Mouse (Mus musculus) brain, embryonic 14.5 days (tissue): ENCODE results near the gene Olfr1138. TPM values are rescaled to one million over a fixed set of nuclear protein-coding genes. Genes with fewer than 3 reads are reported as not detected.

Experiments used
- DNase-seq: peaks from one replicate; pipeline ENCODE4 v3.0.0-alpha.2; 2011; ENCODE audit warnings: low read depth
- CTCF ChIP-seq: fragments of 200-500 bp; IDR thresholded peaks from 2 replicates; pipeline ENCODE4 v1.5.1; 2012; ENCODE audit warnings: inconsistent platforms, mild to moderate bottlenecking, moderate library complexity, borderline replicate concordance; ENCODE audit not compliant: insufficient read depth, insufficient read length; ENCODE audit errors: extremely low read depth
- POLR2A ChIP-seq: fragments of 200-500 bp; IDR thresholded peaks from 2 replicates; pipeline ENCODE4 v1.6.1; 2012; ENCODE audit warnings: mild to moderate bottlenecking, inconsistent platforms, borderline replicate concordance; ENCODE audit not compliant: poor library complexity, insufficient read depth, insufficient read length, severe bottlenecking; ENCODE audit errors: extremely low read depth
- polyA plus RNA-seq: library from polyadenylated mRNA; depleted of rRNA; stranded (reverse); fragments of >200 nt; gene quantifications from 2 replicates; pipeline ENCODE4 v1.2.3, GENCODE M21; 2012; rRNA removed

The Olfr1138 gene
- polyA plus RNA-seq: not detected in 2 replicates

GRCm38 (mm10) chr2:87739878-87740277 lies at the start of gene Olfr1138:
Gene Olfr1138, minus strand, starts transcription at chr2:87739978.
- DNase-seq: no peak
- TF ChIP-seq POLR2A (no peak), CTCF (no peak)

GRCm38 (mm10) chr2:87779183-87779582 lies 39.4 kb upstream of the Olfr1138 start, which contains the start of gene Olfr152:
Gene Olfr152, plus strand, starts transcription at chr2:87779483.
- no peak for DNase-seq

GRCm38 (mm10) chr2:87776143-87776542 lies 36.4 kb upstream of the Olfr1138 start:
- peak; percentile 2 for DNase-seq
- no peak for TF ChIP-seq CTCF
- TF ChIP-seq POLR2A: no peak

More at GRCm38 (mm10) chr2:87779183-87779582, 39.4 kb upstream of the Olfr1138 start, which contains the start of gene Olfr152:
- no peak for TF ChIP-seq POLR2A
- TF ChIP-seq CTCF: no peak

GRCm38 (mm10) chr2:87753891-87754290 lies 14.1 kb upstream of the Olfr1138 start, which contains the start of gene Olfr1141:
Gene Olfr1141, minus strand, starts transcription at chr2:87753991.
- TF ChIP-seq POLR2A: no peak
- no peak for TF ChIP-seq CTCF
- DNase-seq: no peak

GRCm38 (mm10) chr2:87743452-87743851 lies 3.7 kb upstream of the Olfr1138 start, which contains the start of gene Olfr1140:
Gene Olfr1140, plus strand, starts transcription at chr2:87743752.
- TF ChIP-seq CTCF: no peak
- TF ChIP-seq POLR2A: no peak
- DNase-seq: no peak

- TF ChIP-seq POLR2A: no peak
- TF ChIP-seq CTCF: no peak
- DNase-seq: no peak
Observed at GRCm38 (mm10) chr2:87713079-87713478, 26.7 kb downstream of the Olfr1138 start, which contains the start of gene Olfr1137. Gene Olfr1137, minus strand, starts transcription at chr2:87713179.

- TF ChIP-seq POLR2A: no peak
- no peak for TF ChIP-seq CTCF
- DNase-seq: no peak
Observed at GRCm38 (mm10) chr2:87693847-87694246, 45.9 kb downstream of the Olfr1138 start, which contains the start of gene Olfr1136. Gene Olfr1136, minus strand, starts transcription at chr2:87693947.

Other genes starting within 250 kb of the Olfr1138 start
- gene Pramel7, start 242.9 kb downstream of the Olfr1138 start, polyA plus RNA-seq: not detected in 2 replicates
- gene Pramel6, start 233.4 kb downstream of the Olfr1138 start, polyA plus RNA-seq: not detected in 2 replicates
- gene Olfr153, start 208.2 kb downstream of the Olfr1138 start, polyA plus RNA-seq: not detected in 2 replicates
- not detected in 2 replicates for gene Olfr1128, start 194.4 kb downstream of the Olfr1138 start, polyA plus RNA-seq
- gene Olfr1129, start 166.1 kb downstream of the Olfr1138 start, polyA plus RNA-seq: not detected in 2 replicates
- not detected in 2 replicates for gene Olfr1130, start 133.8 kb downstream of the Olfr1138 start, polyA plus RNA-seq
- gene Olfr1131, start 112.9 kb downstream of the Olfr1138 start, polyA plus RNA-seq: not detected in 2 replicates
- not detected in 2 replicates for gene Olfr1132, start 102.4 kb downstream of the Olfr1138 start, polyA plus RNA-seq
- not detected in 2 replicates for gene Olfr1133, start 92.6 kb downstream of the Olfr1138 start, polyA plus RNA-seq
- gene Olfr1134, start 81.5 kb downstream of the Olfr1138 start, polyA plus RNA-seq: not detected in 2 replicates
- not detected in 2 replicates for gene Olfr1135, start 66.3 kb downstream of the Olfr1138 start, polyA plus RNA-seq
- not detected in 2 replicates for gene Olfr1136, start 46.0 kb downstream of the Olfr1138 start, polyA plus RNA-seq
- gene Olfr1137, start 26.8 kb downstream of the Olfr1138 start, polyA plus RNA-seq: not detected in 2 replicates
- gene Olfr1140, start 3.8 kb upstream of the Olfr1138 start, polyA plus RNA-seq: not detected in 2 replicates
- gene Olfr1141, start 14.0 kb upstream of the Olfr1138 start, polyA plus RNA-seq: not detected in 2 replicates
- gene Olfr152, start 39.5 kb upstream of the Olfr1138 start, polyA plus RNA-seq: not detected in 2 replicates
- not detected in 2 replicates for gene Olfr1143, start 60.6 kb upstream of the Olfr1138 start, polyA plus RNA-seq
- not detected in 2 replicates for gene Olfr1145, start 69.8 kb upstream of the Olfr1138 start, polyA plus RNA-seq
- not detected in 2 replicates for gene Olfr1148, start 90.6 kb upstream of the Olfr1138 start, polyA plus RNA-seq
- gene Olfr1150-ps1, start 104.0 kb upstream of the Olfr1138 start, polyA plus RNA-seq: not detected in 2 replicates
- gene Olfr1151, start 115.9 kb upstream of the Olfr1138 start, polyA plus RNA-seq: not detected in 2 replicates
- not detected in 2 replicates for gene Olfr1152, start 126.5 kb upstream of the Olfr1138 start, polyA plus RNA-seq
- not detected in 2 replicates for gene Olfr1153, start 155.0 kb upstream of the Olfr1138 start, polyA plus RNA-seq
- gene Olfr1154, start 165.2 kb upstream of the Olfr1138 start, polyA plus RNA-seq: not detected in 2 replicates
- gene Olfr1155, start 205.2 kb upstream of the Olfr1138 start, polyA plus RNA-seq: not detected in 2 replicates
- not detected in 2 replicates for gene Olfr1156, start 213.1 kb upstream of the Olfr1138 start, polyA plus RNA-seq
- not detected in 2 replicates for gene Olfr1157, start 228.3 kb upstream of the Olfr1138 start, polyA plus RNA-seq
- not detected in 2 replicates for gene Olfr74, start 234.7 kb upstream of the Olfr1138 start, polyA plus RNA-seq